Mouse (Mus musculus) stomach, postnatal 0 days (tissue): ENCODE results near the gene Rack1.

Experiments used
- CTCF ChIP-seq: IDR thresholded peaks from 2 replicates; pipeline ENCODE4 v1.5.1; 2016; ENCODE audit warnings: antibody characterized with exemption, low read depth, mild to moderate bottlenecking, moderate library complexity
- EP300 ChIP-seq: optimal IDR thresholded peaks from 2 replicates; pipeline ENCODE3; 2016; ENCODE audit warnings: antibody characterized with exemption

DNA sequence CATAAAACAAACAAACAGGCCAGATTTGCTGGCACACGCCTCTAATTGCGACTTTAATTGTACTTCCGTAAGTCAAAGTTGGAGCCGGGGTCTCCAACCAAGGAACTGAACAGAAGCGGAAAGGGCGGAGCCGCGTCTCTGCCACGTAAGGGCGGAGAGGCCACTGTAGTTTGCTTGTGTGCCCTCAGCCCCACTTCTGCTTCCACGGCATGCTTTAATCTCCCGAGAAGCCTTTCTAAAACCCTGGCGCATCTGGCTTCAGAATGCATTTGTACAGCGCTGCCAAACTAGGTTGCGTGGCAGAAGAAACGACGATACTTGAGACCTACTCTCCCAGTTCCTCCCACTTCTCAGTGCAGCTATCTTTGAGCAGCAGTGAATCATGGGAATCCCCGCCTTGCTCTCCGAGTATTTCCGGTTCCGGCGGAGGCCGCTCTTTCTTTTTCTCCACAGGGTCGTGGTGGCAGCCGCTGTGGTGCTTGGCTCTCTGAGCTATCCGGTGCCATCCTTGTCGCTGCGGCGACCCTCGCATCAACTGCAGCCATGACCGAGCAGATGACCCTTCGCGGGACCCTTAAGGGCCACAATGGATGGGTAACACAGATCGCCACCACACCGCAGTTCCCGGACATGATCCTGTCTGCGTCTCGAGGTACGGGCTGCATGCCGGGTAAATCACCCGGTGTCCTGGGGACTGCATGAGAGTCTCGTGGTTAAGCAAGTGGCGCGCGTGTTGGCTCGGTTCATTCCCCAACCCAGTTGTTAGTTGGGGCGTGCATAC, at the start of gene Rack1:
- TF ChIP-seq CTCF, result no peak
- peak; percentile 51 for TF ChIP-seq EP300
